Mouse (Mus musculus) inflammation-experienced regulatory T-cells, adult 6 months (primary cell): ENCODE results near the gene Tmem222. TPM values are rescaled to one million over a fixed set of nuclear protein-coding genes. Genes with fewer than 3 reads are reported as not detected.

Experiments
- polyA plus RNA-seq, 3 experiments: library from polyadenylated mRNA; unstranded; fragments of 100-300 nt; shearing (Covaris generic); gene quantifications; one replicate each; pipeline ENCODE4 v1.2.1; 2017

Tmem222 gene
- polyA plus RNA-seq, 3 experiments from 2014 or later, result 69.3 to 98.0 (median 86.0) TPM

Other genes with a start within 250 kb of the Tmem222 start
- gene Wasf2, start 147.3 kb downstream of the Tmem222 start, polyA plus RNA-seq, result 100 to 1,000 TPM in 1 of 3 experiments, 10 to 100 TPM in 2; 70.4 to 110 (median 79.7) TPM
- not detected for gene Cd164l2, start 65.7 kb downstream of the Tmem222 start, polyA plus RNA-seq
- not detected for gene Gpr3, start 65.3 kb downstream of the Tmem222 start, polyA plus RNA-seq
- gene Map3k6, start 37.0 kb downstream of the Tmem222 start, polyA plus RNA-seq, result under 1 TPM in 1 of 3 experiments, not detected in 2; 0.57 TPM
- 10 to 100 TPM; 18.3 to 62.3 (median 43.8) TPM for gene Sytl1, start 14.7 kb downstream of the Tmem222 start, polyA plus RNA-seq
- 10 to 100 TPM in 1 of 3 experiments, 1 to 10 TPM in 2; 5.0 to 10.2 (median 8.8) TPM for gene Wdtc1, start 75.7 kb upstream of the Tmem222 start, polyA plus RNA-seq
- gene Slc9a1, start 91.9 kb upstream of the Tmem222 start, polyA plus RNA-seq, result 10 to 100 TPM; 13.1 to 14.8 (median 13.3) TPM
- not detected for gene Tent5b, start 202.3 kb upstream of the Tmem222 start, polyA plus RNA-seq
- not detected for gene Trnp1, start 220.8 kb upstream of the Tmem222 start, polyA plus RNA-seq
- gene Kdf1, start 241.2 kb upstream of the Tmem222 start, polyA plus RNA-seq, result under 1 TPM in 2 of 3 experiments, not detected in 1; 0.41 to 0.48 TPM